Mouse (Mus musculus) macrophage (primary cell): ENCODE results near the gene Ppp1r12b. TPM values are rescaled to one million over a fixed set of nuclear protein-coding genes. Genes with fewer than 3 reads are reported as not detected.

ENCODE experiments used
- H3K27ac ChIP-seq: fragments of 350-480 bp; formaldehyde crosslinking; 2 replicates; pipeline ENCODE4 v1.9.0; 2021
- H3K36me3 ChIP-seq: fragments of 350-480 bp; formaldehyde crosslinking; 2 replicates; pipeline ENCODE4 v1.9.0; 2021; ENCODE audit errors: inconsistent target
- H3K4me3 ChIP-seq: fragments of 350-480 bp; formaldehyde crosslinking; 2 replicates; pipeline ENCODE4 v1.9.0; 2021; ENCODE audit errors: inconsistent target
- H3K79me2 ChIP-seq: fragments of 350-480 bp; formaldehyde crosslinking; 2 replicates; pipeline ENCODE4 v1.9.0; 2021; ENCODE audit errors: inconsistent target
- WGBS: methylation state at CpG from one replicate; pipeline ENCODE4 v1.1.7; 2026; ENCODE audit warnings: inconsistent platforms; ENCODE audit not compliant: missing documents; 5-methylcytosine and 5-hydroxymethylcytosine counted together
- polyA plus RNA-seq: library from polyadenylated mRNA; stranded (reverse); fragments of 250-400 nt; gene quantifications from 3 replicates; pipeline ENCODE4 v1.2.4, GENCODE M21; 2018; ENCODE audit warnings: inconsistent platforms

Ppp1r12b gene
- polyA plus RNA-seq, 1 experiment from 2014 or later, result 2.2 TPM

DNA sequence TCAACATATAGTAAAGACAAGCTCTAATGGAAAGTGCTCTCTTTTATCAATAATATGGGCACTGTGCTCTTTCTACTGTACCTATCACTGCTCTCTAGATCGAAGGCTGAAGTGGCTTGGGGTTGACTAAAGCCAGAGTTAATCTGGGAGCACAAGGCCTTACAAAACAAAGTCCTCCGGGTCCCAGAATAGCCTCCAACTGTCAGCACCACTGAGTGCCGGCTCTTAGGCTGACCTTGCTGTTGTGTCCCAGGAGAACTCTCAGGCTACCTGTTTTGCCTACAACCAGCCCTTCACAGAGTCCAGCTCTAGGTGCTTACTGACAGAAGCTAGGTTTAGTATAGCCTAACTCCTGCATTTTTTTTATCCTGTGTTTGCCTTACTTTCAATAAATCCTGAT is 45.7 kb downstream of the Ppp1r12b start:
- no peaks in the 10 kb centered on the region for H3K79me2 ChIP-seq
- no peak overlapping the region for H3K27ac ChIP-seq
- WGBS, result 85% methylated on average over 3 of the region's 3 CpGs
- no peaks in the 10 kb centered on the region for H3K36me3 ChIP-seq
- no peak overlapping the region for H3K4me3 ChIP-seq

DNA sequence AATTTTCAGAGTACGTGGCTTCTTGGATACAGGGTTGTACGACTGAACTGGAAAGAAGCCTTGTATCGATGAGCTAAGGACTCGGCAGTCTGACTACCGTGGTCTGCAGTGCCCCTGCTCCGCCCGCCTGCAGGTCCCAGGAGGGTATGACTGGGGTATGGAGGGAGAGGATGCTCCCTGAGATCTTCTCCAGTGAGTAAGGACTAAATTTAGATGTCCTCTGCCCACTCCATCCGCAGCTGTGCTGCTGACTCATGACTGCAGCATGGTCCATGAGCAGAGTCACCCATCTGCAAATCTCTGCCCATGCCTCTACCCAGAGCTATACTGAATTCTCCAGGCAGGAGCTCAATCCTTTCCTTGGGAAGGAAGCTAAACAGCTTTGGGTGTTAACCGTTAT is 46.3 kb downstream of the Ppp1r12b start:
- WGBS, result 85% methylated on average over 9 of the region's 9 CpGs
- H3K36me3 ChIP-seq, result no peaks in the 10 kb centered on the region

DNA sequence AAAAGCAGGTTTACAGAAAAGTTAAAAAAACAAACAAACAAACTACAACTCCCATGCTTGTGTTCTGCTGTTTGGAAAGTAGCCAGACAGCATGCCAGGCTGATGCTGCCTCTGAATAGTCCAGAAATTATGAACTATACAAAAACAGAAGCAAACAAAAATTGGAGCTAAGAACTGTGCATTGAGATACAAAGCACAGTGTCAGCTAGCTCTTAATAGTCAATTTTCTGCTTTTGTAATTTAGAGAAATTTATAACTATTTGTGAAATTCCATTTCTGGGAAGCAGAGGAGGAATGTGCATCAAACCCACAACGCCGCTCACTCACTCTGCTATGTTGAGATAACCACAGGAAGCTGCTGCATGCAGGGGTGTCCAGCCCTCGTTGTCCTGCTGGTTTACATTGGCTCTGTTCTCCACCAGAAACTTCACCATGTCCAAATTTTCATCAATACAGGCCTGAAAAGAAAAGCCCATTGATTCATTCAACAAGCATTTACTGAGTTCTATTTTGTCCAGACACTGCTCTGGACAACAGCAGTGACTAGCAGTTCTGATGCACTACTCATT is 53.6 kb downstream of the Ppp1r12b start:
- Histone ChIP-seq H3K79me2 (no peaks in the 10 kb centered on the region), H3K27ac (no peak overlapping the region), H3K4me3 (no peak overlapping the region), H3K36me3 (no peaks in the 10 kb centered on the region)
- 64% methylated on average over 3 of the region's 3 CpGs for WGBS

More for the DNA sequence above, 46.3 kb downstream of the Ppp1r12b start:
- H3K4me3 ChIP-seq, result no peak overlapping the region
- no peaks in the 10 kb centered on the region for H3K79me2 ChIP-seq
- no peak overlapping the region for H3K27ac ChIP-seq

DNA sequence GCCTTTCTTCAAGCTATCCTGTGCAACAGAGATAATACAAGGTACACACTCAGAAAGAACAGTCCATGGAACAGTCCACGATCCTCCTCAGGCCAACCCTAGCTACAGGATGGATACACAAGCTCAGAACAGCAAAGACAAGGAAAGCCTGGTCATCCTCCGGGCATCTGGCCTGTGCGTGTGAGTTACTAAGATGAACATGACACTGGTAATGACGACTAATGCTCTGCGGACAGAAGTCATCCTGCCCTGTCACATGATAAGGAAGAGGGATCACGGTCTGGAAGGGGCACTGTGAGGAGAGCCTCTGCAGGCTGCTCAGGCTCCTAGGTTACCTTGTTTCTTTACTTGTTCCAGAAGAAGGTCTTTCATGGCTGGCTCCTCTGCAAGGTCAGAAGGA is 59.7 kb downstream of the Ppp1r12b start:
- Histone ChIP-seq H3K79me2 (no peaks in the 10 kb centered on the region), H3K4me3 (no peak overlapping the region), H3K36me3 (no peaks in the 10 kb centered on the region), H3K27ac (no peak overlapping the region)
- 95% methylated on average over 6 of the region's 6 CpGs for WGBS

DNA sequence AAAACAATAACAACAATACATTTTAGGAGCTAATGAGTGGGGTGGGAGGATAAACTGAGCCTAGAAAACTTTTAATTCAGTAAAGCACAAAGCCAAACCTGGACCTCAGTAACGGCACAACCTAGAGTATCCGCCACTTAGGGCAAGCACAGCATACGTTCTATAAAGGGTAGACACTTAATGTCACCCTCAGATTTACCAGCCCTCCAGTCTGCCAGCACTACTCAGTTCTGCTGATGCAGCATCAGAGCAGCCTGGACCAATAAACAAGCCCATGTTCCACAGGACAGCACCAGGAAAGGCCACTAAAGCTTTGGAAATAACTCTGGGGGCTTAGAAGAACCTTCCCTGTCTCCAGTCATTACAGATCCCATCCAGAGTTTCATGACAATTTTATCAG is 60.9 kb downstream of the Ppp1r12b start:
- H3K27ac ChIP-seq, result no peak overlapping the region
- 89% methylated on average over 3 of the region's 3 CpGs for WGBS
- H3K4me3 ChIP-seq, result no peak overlapping the region
- no peaks in the 10 kb centered on the region for H3K36me3 ChIP-seq
- no peaks in the 10 kb centered on the region for H3K79me2 ChIP-seq

DNA sequence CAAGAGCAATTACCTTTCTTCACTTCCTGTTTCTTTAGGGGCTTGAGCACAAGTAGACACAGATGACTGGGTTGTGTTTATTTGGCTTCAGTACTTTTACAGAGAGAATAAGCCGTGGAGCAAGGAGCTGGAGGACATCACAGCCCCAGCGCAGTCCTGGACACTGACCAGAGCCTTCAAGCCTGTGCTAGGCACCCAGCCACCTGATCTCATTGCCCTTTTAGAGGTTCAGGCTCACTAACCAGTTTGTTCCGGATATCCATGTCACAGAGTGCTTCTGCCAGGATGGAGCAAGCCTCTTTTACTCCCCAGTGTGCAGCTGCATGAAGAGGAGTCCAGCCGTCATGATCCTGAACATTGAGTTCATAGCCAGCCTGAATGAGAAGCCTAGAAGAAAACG is 63.8 kb downstream of the Ppp1r12b start:
- WGBS, result 93% methylated on average over 5 of the region's 5 CpGs
- no peak overlapping the region for H3K4me3 ChIP-seq
- no peaks in the 10 kb centered on the region for H3K79me2 ChIP-seq
- H3K27ac ChIP-seq, result no peak overlapping the region
- H3K36me3 ChIP-seq, result no peaks in the 10 kb centered on the region

DNA sequence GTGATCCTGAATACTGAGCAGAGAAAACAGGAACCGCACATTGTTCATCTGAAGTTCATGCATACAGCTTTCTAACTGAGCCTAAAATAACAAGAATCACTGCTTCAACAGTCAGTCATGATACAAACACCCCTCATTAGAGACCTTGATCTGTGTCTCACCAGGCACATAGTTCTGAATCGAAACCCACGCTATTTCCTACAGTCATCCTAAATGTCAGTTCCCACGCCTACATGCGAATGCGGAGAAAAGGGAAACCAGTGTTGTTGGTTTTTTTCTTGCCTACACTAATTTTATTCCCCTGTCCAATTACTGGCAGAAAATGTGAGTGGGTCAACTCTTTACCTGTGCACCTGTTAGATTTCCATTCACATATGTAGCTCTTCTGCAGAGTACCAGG is 66.1 kb downstream of the Ppp1r12b start:
- WGBS, result 94% methylated on average over 6 of the region's 6 CpGs

DNA sequence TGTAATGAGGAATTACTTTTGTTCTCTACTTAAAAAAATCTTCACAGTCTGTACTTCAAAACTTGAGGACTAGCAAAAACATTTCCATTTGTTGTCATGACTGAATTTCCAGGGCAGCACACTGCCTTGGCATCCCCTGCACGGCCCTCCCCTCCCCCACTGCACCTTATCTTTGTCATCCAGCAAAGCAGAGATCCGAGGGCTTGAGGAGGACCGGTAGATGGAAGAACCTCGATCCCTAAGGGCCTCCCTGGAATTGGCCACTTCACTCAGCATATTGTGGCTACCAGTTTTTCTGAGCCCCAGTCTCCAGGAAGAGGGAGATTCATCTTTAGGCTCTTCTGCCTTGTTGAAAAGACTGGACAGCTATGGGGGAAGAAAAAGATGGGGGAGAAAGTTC is 79.9 kb downstream of the Ppp1r12b start:
- Histone ChIP-seq H3K79me2 (no peaks in the 10 kb centered on the region), H3K27ac (no peak overlapping the region), H3K4me3 (no peak overlapping the region), H3K36me3 (no peaks in the 10 kb centered on the region)
- WGBS, result 81% methylated on average over 4 of the region's 4 CpGs

More for the DNA sequence above, 66.1 kb downstream of the Ppp1r12b start:
- H3K79me2 ChIP-seq, result no peaks in the 10 kb centered on the region
- no peaks in the 10 kb centered on the region for H3K36me3 ChIP-seq
- no peak overlapping the region for H3K27ac ChIP-seq
- H3K4me3 ChIP-seq, result no peak overlapping the region

DNA sequence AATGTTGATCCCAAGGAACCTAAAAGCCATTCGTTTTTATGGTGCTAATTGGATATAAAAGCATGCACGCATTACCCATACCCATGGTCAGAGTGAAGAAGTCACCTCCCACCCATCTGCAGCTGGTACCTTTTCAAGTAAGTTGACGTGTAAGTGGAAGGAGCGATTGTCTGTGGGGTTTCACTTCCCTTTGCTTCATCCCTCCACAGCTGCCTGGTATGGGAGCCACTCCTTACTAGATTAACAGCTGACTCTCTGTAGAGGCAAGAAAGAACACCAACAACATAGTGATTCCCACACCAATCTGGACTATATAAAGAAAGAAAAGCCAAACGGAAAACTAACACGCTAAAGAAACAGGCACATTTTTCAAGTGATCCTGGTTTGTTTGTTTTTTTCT is 83.1 kb downstream of the Ppp1r12b start:
- Histone ChIP-seq H3K4me3 (no peak overlapping the region), H3K36me3 (no peaks in the 10 kb centered on the region), H3K79me2 (no peaks in the 10 kb centered on the region), H3K27ac (no peak overlapping the region)
- WGBS, result 71% methylated on average over 6 of the region's 6 CpGs

DNA sequence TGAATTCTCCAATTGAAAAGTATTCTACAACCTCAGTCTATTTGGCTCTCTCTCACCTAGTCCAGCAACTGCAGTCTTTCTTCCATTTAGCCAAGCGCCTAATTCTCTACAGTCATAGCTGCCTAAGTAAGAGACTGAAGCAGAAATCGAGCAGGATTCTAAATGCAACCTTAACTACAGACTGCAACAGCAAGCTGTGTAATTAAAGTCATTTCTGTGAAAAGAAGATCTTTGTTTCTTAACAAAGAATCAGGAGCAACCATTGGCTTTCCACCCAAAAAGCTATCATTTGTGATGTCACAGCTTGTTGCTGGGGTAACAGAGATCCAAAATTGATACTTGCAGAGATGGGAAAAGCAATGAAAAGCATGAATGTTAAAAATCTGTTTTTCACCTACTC is 89.3 kb downstream of the Ppp1r12b start:
- WGBS, result 94% methylated on average over 2 of the region's 2 CpGs
- Histone ChIP-seq H3K79me2 (no peaks in the 10 kb centered on the region), H3K27ac (no peak overlapping the region), H3K4me3 (no peak overlapping the region), H3K36me3 (no peaks in the 10 kb centered on the region)

DNA sequence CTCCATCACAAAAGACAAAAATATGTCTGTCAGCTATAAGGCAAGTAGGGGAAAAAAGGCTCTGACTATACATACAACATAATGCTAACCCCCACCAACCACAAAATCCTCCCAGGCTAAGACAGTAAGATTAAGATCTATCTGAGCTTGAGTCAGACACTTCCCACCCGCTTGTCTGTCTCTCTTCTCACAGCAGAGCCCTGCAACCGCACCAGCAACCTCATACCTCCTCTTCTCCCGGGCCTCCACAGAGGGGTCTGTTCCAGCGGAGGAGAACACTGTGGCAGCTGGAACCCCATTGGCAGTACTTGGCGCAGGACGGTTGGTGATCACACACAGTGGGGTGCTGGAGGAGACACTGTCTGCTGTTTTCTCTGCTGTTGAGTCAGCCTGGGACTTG is 90.2 kb downstream of the Ppp1r12b start:
- H3K27ac ChIP-seq, result no peak overlapping the region
- 92% methylated on average over 6 of the region's 6 CpGs for WGBS
- H3K79me2 ChIP-seq, result no peaks in the 10 kb centered on the region
- no peak overlapping the region for H3K4me3 ChIP-seq
- H3K36me3 ChIP-seq, result no peaks in the 10 kb centered on the region

DNA sequence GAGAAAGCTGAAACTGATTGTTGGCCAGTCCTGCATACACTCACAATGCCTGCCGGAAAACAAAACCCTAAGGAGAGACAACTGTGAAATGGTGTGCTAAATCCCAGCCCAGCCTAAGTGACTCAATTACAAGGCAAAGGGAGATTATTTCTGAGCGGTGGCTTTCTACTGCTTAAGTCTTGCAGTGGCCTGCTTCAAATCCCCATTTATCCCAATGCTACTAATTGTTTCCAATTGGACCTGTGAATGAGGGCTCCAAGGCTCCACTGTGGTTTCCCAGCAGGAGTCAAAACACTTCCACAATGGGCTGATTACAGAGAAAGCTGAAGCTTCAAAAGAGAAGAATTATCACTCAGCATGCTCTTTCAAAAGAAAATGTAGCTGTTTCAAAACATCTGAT is 95.2 kb downstream of the Ppp1r12b start:
- no peaks in the 10 kb centered on the region for H3K36me3 ChIP-seq
- no peaks in the 10 kb centered on the region for H3K79me2 ChIP-seq
- 97% methylated on average over 2 of the region's 2 CpGs for WGBS
- no peak overlapping the region for H3K27ac ChIP-seq
- no peak overlapping the region for H3K4me3 ChIP-seq

DNA sequence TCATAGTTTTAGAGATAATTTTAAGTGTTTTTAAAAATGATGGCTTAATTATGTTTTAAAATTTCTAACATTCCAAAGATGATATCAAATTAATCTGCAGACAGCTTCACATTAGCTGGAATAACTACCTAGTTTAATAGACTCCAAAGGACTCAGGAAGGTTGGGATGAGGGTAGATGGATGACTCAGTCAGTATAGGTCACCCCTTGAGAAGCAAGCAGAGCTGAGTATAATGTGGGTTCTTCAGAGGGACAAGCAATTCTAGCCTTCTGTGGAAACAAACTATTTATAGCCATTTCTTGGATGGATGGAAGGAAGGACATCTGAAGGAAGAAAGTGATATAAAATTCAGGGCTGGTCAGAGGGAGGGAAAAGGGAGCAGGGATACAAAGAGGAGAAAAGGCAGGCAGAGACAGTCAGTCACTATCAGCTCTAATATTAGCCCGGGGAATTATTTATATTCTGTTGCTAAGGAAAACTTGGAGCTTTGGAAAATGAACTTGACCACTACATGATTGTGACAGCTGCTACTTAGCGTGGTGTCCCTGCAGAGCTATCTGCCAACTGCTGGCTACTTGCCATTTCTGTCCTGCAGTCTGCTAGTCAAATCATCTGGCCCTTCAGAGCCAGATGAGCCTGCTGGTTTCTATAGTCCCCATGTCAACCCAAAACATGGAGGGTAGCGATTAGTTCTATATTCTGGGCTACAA is 97.2 kb downstream of the Ppp1r12b start:
- Histone ChIP-seq H3K36me3 (no peaks in the 10 kb centered on the region), H3K27ac (no peak overlapping the region), H3K4me3 (no peak overlapping the region), H3K79me2 (no peaks in the 10 kb centered on the region)
- WGBS, result 92% methylated on average over 3 of the region's 3 CpGs

DNA sequence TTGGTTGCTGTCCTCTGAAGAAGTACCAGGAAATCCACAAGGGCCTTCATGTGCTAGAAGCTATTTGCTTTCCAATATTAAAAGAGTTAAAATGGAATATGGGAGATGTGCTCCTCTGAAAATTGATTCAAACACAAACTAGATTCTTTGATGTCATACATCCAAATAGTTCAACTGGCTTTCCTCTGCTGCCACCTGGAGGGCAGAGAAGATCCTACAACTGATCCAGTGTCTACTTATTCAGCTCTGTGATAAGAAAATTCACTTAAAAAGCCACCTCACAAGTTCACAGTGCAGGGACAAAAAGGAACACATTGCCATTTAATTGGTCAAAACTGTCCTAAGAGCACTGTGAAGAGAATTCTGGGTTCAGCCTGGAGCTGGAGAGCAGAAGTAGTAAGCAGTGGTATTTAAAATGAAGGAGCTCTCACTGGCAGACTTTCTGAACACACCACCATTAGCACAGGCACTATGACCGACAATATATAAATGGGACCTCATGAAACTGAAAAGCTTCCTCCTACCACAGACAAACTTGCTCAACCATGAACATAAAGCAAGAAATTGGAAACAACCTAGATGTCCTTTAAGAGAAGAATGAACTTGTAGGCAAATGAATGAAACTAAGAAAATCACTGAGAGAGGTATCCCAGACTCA is 101.3 kb downstream of the Ppp1r12b start:
- whole genome bisulfite sequencing, result 79% methylated on average over 1 of the region's 1 CpGs
- Histone ChIP-seq H3K36me3 (no peaks in the 10 kb centered on the region; the same call in 1 of the 2 replicates), H3K79me2 (no peaks in the 10 kb centered on the region)

DNA sequence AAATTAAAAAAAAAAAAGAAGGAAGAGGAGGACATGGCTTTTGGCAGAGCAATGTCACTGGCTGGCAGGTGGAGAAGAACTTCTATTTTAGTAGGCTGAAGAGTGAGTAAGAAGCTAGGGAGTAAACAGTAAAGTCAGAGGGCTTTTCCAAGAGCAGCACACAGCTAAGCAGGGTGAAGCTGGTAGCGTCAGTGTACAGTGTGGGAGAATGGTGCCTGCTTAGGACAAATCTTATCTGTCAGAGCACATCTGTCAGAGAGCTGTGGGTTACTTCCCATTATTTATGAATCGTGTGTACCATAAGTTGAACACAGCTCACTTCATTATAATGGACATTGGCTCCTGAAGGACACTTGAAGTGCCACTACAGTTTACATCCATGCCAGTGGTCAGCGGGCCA is 102.9 kb downstream of the Ppp1r12b start:
- WGBS, result 87% methylated on average over 3 of the region's 3 CpGs

More for the DNA sequence above, 101.3 kb downstream of the Ppp1r12b start:
- H3K4me3 ChIP-seq, result no peak overlapping the region
- no peak overlapping the region for H3K27ac ChIP-seq

More for the DNA sequence above, 102.9 kb downstream of the Ppp1r12b start:
- Histone ChIP-seq H3K36me3 (no peaks in the 10 kb centered on the region; the same call in 1 of the 2 replicates), H3K79me2 (no peaks in the 10 kb centered on the region), H3K4me3 (no peak overlapping the region), H3K27ac (no peak overlapping the region)
